Mouse (Mus musculus): Measurements from ENCODE around the gene Gprin2.

Gene Gprin2

DNA sequence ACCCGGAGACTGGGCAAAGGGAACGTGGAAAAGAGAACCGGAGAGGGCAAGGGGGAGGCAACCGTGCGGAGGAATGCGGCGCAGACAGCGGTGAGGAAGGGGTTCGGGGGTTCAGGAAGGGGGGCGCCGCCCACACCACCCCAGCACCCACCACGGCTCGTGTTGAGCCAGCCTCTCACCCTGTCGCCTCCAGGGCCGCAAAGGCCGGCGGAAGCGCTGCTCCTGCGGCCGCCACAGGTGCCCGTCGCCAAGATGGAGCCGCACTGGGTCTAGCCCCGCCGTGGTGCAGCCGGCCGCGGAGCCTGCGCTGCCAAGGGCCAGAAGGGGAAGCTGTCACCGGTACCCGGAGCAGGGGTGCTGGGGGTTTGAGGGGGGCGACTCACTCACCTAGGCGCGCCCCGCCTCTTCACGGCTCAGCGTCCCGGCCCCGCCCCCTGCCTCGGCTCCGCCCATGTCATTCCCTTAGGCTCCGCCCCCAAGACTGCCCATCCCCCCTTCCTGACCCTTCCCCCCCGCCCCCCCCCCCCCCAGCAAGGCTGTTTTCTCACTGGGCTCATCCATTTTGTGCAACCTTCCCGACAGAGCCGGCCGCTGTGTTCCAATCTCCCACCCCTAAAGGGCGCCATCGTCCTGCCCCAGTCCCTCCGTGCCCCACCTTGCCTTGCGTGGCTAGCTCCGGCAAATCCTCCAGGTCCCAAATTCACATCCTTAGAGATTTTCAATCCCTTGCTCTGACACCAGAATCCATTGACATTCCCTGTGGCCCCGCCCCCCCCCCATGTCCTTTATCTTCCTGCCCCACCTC, at the start of gene Gprin2:
Gene Gprin2, minus strand, starts transcription at position 423 of the 805 bp plus-strand sequence.
- peak; percentile 72 for DNase-seq

DNA sequence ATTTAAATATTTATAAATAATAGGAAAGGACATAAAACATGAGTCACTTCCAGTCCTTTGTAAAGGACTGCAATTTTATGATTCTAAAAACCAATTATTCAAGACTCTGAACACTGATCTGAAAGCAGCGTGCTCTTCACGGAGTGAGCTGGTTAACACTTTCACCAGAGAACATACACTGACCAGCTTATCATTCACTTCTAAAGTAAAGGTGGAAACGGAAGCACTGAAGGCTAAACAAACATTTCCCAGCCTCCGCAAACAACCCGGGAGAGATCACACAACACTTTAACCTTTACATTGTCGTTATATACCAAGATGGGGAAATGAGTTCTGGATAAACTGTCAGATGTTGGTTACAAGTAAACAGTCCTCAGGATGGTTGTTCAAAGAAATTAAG, 39.2 kb upstream of the Gprin2 start:
- DNase-seq = no peak

DNA sequence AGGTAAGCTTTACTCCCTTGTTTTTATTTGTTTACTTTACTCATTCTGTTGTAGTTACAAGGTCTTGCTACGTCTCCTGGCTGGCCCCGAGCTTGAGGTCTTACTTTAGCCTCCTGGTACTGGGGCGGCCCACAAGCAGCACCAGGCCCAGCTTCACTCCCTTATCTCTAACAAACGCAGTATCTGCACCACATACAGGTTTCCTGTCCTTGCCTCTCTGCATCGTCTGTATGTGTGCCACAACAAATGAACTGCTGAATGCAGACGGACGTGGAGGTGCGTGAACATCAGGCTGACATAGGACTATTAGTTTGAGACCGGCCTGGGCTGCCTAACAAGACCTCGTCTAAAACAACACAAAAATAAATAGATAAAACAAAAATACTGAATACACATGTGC, 38.8 kb upstream of the Gprin2 start:
- no peak for DNase-seq

DNA sequence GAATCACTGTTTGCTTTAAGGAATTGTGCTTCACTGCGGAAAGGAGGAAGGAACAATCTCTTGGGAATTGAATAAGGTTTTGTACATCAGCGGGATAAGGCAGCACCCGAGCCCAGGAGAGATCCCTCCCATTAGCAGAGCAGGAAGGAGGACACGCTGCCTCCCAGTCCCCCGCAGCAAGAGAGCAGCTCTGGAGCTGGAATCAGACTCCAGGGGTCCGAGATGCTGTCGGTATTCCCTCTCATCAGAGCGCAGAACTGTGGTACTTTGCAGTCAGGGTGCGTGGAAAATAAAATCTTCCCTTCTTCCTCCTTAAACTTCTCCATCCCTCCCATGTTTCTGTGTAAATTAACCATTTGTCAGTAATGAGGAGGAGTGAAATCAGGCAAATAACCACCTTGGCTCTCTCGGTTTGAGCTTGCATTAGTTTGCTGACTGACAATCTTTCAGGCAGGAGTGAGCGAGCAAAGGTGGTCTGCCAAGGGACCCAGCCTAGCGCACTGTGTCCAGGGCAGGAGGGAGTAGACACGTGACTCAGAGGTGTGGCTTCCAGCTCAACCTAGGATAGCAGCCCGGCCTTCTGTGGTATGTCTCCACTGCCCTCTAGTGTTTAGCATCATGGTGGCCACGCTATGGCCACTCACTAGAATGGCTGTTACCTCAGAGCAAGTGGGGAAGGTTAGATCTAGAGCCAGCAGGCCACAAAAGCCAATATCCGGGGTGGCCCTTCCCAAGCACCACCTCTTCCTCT, 33.4 kb upstream of the Gprin2 start:
- peak; percentile 27 for DNase-seq

DNA sequence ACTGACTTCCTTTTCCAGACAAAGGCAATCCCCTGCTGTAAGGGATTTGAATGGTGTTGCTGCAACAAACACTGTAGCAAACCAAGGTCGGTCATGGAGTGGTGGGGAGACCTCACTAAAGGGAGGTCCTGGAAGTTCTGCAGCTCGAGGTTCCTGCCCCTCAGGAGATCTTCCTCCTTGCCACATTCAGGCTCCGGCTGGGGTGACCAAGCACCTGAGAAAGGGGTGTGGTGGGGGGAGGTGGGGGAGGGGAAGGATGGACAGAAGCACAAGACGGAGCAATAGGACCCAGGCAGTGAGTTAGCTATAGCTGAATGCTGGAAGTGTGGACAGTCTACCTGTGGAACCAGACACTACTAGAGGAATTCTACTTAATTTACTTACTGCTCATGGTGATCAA, 32.4 kb upstream of the Gprin2 start:
- DNase-seq = no peak

DNA sequence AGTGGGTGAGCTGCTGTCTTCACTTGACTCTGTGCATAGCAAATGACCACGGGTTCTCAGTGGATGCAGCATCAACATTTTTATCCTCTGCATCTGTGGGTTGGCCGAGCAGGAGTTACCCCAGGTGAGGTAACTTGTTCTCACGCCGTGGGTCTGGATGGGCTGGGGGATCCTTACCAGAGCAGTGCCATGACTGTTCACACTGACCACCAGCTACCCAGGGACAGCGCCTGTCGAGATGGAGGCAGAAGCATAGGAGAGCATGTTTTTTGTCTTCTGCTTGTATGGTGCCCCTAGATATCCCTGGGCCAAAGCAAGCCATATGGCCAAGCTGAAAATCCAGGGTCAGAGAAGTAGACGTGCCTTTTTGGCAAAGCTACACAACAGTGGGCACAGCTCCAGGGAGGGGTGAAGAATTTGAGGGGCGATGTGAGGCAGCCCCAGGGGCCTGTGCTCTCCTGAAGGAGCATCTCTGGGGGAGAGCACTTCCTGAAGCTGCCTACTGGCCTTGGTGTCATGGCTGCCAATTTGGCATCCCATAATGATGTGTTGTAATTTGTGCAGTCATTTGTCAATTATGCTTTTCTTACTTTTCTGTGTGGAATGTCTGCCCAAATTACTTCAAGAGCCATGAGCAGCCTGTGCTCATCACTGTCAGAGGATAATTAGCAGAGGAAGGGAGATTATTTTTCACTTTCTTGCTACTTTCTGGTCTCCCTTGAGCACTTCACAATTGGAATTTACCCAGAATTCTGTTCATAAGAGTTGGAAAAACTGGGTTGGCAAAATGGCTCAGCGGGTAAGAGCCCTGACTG, 31.6 kb upstream of the Gprin2 start:
- no peak for DNase-seq

DNA sequence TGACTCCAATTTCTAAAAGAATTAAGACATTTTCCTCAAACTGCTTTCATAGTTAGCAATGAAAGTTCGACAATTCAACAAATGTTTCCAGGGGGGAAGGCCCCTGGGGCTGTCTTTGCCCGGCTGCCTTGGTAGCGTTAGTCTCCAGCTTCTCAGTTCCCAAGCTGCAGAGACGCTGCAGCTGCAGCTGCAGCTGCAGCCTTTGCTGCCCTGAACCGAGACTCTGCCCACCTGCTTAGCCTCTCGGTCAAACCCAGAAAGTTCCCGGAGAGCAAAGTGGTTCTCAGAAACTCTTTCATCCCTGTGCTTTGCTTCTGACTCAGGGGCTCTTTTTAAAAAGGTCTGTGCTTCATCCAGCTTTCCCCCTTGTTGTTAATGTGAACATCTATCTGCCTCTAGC, 30.9 kb upstream of the Gprin2 start:
- no peak for DNase-seq

DNA sequence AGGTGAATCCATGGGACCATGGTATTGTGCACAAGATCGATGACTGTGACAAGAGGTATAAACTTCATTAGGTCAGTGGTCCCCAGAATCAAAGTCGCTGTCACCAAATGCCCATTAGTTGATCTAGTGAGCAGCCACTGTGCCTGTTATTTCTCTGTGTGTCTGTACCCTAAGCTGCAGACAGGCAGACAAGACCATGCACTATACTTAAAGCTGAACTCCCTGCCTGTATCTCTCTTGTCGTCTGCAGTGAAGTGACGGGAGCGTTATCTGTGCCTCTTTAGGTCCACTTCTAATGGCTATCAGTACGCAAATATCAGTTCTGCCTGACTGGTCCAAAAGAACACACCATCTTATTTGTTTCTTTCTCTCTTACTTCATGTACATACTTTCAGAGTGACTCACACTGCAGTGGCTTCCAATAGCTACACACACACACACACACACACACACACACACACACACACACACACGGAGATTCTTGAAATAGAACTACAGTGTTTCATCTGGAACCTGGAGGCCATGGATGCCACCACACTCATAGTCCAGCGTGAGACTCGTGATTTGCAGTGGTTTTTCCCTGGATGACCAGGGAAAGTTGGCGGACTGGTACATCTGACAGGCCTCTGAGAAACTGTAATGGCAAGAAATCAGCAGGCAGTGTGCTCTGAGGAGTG, 27.5 kb upstream of the Gprin2 start:
- DNase-seq = no peak

DNA sequence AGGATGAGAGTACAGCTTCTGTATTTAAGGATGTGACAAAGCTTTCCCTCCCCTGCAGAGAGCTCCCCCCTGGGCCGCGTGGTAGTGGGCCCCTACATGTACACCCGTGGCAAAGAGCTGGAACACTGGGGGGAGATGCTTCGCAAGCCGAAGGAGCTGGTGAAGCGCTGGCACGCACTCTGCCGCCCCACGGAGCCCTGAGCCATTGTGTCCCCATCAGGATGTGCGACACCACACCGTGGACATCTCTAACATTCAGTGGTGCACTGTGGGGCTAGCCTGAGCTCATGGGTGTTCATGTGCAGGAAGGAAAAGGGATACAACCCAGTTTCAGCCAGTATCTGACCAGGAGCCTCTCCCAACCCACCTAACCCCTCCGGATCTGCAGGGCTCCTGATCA, 26.5 kb upstream of the Gprin2 start:
- DNase-seq = no peak

DNA sequence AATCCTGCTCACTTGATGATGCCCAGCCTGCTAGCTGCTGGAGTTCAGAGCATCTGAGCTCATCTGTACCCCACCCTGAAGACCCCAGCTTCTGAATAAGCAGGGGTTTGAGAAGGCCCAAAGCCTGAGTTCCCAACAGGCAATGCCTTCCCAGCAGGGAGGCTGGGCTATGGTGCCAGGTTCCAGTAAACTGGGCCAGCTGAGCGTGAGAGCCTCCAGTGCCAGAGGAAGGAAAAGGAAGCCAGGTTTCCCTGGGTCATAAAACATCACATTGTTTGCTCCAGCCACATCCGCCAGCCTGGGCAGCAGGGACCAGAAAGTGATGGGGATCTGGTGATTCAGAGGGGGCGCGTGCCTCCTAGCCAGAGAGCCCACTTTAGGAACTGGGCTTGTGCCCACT, 25.1 kb upstream of the Gprin2 start:
- DNase-seq = no peak

DNA sequence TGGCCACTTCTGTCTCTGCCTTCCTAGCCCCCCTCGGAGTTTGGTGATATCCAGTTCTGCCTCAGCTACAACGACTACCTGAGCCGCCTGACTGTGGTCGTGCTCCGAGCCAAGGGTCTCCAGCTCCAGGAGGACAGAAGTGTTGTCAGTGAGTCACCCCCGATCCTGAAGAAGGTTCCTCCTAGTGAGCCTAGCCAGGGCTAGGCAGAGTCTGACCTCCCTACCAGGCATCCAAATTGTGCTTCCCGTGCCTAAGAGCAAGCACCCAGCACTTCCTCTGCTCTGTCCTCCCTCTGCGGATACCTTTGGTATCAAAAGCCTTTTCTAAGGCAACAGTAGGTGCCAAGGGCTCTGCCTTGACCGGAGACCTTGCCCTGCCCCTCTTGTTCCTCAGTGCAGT, 24.5 kb upstream of the Gprin2 start:
- DNase-seq = no peak

DNA sequence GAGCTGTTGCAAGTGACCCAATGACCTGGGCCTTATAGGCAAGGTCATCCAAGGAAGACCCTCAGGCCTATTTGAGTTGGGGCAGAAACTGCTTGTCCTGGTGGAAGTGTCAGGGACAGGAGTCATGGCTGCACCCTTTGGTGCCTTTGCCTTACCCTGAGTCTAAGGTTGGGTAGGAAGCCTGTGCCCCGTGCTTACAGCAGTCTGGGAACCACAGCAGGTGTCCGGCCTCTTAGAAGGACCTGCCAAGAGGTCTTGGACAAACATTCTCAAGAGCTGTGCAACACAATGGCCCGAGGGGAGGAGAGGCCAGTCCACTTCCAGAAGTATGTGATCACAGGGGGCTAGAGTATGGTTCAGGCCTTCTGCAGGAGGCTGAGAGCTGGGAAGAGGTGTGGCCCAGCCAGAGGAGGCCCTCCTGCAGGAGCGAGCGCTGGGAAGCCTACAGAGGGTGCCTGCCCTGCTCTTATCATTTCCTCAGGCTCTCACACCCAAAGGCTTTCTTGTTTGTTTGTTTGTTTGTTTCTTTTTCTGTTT, 22.0 kb upstream of the Gprin2 start:
- DNase-seq = no peak

DNA sequence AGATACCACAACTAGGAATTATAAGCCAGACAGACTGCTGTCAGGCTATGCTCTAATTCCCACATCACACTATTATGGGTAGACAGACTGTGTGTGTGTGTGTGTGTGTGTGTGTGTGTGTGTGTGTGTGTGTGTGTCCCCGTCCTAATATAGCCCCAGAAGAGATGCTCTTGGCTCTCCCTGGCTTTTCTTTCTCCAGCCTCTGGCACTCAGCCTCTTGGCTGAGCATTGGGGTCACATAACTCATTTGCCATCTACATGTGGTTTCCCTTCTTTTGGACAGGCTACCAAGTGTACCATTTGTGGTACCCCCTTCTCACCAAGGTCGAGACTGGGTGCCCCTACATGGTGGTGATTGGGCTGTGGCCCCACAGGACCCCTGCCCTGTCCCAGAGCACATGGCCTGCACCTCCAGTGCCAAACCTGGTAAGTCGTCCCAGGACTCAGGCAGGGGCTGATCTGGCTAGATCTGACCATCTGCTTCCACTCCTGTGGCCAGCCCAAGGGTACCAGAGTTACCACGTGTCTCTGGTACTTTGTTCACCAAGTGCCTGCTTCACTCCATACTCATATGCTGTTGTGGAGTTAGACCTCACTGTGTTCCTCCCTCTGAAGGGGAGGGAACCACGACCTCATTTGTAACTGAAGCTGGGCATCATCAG, 20.1 kb upstream of the Gprin2 start:
- no peak for DNase-seq

DNA sequence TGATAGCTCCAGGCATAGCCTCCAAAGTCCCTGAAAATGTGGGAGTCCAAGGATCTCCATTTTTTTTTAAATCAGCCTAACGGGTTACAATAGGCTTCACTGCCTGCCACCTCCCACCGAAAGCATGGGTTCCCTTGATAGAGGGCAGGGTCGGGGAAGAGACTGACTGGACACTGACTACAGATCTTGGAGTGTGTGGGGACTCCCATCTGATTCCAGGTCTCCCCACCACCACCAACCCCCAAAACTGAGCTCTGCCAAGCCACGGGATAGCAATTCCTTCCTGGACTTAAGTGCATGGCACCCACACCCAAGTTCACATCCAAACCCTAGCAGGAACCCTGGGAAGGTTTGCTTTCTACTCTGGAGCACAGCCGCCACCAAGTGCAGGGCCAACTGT, 19.0 kb upstream of the Gprin2 start:
- DNase-seq = no peak

DNA sequence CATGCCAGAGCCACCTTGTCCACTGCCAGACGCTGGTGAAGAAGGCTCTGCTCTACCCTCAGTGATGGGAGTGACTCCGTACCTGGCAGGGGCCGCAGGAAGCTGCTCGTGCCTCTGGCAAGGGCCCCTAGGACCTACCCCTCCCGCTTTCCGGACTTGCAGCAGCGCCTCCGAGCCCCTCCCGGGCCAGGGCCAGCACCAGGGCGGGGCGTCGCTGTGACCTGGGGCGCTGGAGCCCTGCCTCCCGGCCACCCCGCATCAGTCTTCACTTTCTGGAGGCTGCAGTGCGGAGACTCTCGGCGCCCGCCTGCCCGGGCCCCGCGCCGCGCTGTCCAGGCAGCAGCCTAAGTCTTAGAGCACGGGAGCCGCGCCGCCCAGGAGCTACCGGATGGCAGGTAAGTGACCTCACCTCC, 18.3 kb upstream of the Gprin2 start:
- no peak for DNase-seq

DNA sequence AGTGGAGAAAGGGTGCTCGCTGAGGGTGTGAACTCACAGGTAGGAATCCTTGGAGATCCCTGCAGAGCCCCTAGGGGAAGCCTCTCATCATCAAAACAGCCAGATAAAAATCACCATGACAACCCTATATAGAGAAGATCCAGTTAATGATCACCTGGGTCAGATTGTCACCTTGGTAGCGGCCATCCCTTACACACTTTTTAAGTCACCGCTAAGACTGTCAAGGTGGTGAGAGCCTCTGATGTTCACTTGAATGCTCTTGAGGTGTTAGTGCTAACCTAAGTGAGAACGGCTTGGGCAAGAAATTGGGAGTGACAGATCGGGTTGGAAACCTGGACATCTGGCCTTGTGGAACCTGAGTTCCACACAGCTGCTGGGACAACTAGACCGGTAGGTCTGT, 17.8 kb upstream of the Gprin2 start, which contains the start of gene Syt15:
Gene Syt15, plus strand, starts transcription at position 301 of the 400 bp plus-strand sequence.
- DNase-seq = no peak

DNA sequence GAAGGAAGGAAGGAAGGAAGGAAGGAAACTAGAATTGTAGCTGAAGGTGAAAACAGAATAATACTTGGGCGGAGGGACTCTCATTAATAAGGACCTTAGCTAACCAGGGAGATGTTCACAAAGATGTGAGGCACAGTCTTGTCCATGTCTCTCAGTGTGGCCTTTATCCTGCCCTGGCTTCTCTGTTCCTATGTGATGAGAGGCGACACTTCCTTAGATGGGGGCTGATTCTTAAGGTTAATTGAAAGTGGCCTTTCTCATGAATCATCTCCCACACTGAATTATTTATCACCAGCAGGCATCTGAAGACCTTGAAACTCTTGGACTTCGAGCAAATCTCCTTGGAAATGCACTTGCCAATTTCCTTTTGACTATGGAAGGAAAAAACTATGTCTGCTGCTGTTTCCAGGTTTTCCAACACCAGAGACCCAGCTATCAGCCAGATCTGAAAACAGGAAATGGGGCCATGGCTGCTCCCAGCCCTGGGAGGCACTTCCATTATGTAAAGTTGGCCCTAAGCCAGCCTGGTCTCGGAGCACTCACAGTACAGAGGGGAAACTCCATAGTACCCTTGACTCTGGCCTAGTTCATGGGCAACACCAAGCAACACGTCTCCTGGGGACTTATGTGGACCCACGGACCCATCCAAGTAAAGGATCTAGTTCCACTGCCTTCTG, 14.1 kb upstream of the Gprin2 start:
- peak; percentile 15 for DNase-seq

DNA sequence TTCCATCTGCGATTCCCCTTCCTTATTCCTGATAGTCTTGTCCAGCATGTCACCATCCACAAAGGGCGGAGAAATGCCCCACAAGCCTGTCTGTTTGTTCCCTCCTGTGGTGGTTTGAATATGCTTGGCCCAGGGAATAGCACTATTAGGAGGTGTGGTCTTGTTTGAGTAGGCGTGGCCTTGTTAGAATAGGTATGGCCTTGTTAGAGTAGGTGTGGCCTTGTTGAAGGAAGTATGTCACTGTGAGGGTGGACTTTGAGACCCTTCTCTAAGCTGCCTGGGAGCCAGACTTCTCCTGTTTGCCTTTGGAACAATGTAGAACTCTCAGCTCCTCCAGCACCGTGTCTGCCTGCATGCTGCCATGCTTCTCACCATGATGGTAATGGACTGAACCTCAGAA, 8.5 kb upstream of the Gprin2 start:
- DNase-seq = no peak

DNA sequence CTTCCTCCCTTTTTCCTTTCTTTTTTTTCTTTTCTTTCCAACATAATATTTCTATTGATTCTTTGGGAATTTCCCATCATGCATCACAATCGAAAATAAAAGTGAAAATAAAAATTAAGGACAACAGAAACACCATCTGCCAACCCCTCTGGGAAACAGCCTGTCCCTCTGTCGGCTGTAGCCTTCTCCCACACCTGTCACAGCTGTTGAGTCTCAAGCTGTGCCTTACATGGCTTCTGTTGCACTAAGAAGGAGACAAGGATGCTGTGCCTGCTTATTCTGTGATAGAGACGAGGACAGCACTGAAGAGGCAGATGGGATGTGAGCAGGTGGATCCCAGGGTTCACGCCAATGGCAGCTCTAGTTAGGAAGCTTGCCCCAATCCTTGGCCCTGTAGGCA, 7.6 kb upstream of the Gprin2 start:
- DNase-seq = no peak

DNA sequence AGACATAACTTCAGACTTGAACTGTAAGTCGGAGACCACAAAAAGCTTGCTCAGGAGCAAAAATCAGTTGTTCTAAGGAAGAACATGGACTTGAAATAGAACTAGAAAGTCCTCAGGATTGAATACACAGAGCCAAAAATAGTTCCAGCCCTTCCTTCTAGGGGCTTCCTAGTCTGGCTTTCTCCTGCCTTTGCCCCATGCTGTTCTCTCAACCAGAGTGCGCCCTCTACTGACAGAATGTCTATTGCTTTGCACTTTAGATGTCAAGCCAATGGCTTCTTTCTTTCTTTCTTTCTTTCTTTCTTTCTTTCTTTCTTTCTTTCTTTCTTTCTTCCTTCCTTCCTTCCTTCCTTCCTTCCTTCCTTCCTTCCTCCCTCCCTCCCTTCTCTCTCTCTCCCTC, 7.2 kb upstream of the Gprin2 start:
- DNase-seq = peak; percentile 48

DNA sequence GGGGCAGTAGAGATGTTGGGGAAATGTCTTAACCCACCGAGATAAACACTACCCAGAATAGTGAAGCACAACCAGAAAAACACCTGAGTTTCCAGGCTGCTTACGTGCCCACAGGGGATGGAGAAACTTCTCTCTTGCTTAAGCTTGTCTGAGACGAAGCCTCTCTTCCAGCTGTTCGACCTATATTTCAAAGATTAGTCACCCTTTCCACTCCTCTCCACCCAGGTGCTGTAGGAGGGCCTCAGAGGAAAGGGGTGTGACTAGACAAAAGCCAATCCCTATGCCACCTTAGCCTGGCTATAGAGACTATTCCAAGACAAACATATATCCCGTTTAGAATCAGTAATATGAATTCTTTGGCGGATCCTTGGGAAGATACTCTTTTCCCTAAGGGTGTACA, 6.5 kb upstream of the Gprin2 start:
- no peak for DNase-seq
